ENCODE assay signal across 10 mouse cellular contexts in genomic region chrX:52717495-52717894, GRCm38 (mm10).
DNase-seq lines count a peak whose midpoint lies in the region; ATAC-seq lines count a peak whose summit lies in the region.
"Had no signal": no experiment of that assay in that cellular context is flagged by ENCODE, and none has a peak within 500 bp of the region (broad histone marks: within the 10 kb centered on the region; RNA-seq: fewer than 3 reads in every experiment).

No protein-coding gene starts in this region.

- no peak overlapping the region for H3K9ac ChIP-seq in forebrain, embryonic 14.5 days (ENCODE audit: low read length)
- no peak overlapping the region for H3K9ac ChIP-seq in forebrain, embryonic 15.5 days (replicated peaks)
- H3K9ac ChIP-seq: neural tube, embryonic 15.5 days had no signal

- H3K36me3 ChIP-seq in forebrain, embryonic 14.5 days (ENCODE audit: control insufficient read depth, insufficient read depth, low read length): no peaks in the 10 kb centered on the region
- no peaks in the 10 kb centered on the region for H3K36me3 ChIP-seq in forebrain, embryonic 15.5 days
- H3K36me3 ChIP-seq: neural tube, embryonic 15.5 days had no signal

- no peak overlapping the region for H3K4me3 ChIP-seq in forebrain, embryonic 14.5 days (ENCODE audit: low read depth, low read length)
- no peak overlapping the region for H3K4me3 ChIP-seq in forebrain, embryonic 15.5 days
- H3K4me3 ChIP-seq: neural tube, embryonic 15.5 days had no signal

- intact Hi-C loops in left cerebral cortex, postnatal 25 days (cut with DNase I): loop anchor here (1.0 kb wide), 1 partner anchor 264 kb away; no protein-coding TSS in a partner anchor
- intact Hi-C loops in left cerebral cortex, postnatal 10 days (cut with DNase I): loop anchor here (2.0 kb wide), 1 partner anchor 265 kb away; no protein-coding TSS in a partner anchor

- H3K4me2 ChIP-seq in forebrain, embryonic 14.5 days (ENCODE audit: low read length): no peak overlapping the region
- H3K4me2 ChIP-seq in forebrain, embryonic 15.5 days (replicated peaks): no peak overlapping the region
- H3K4me2 ChIP-seq: neural tube, embryonic 15.5 days had no signal

- H3K27me3 ChIP-seq in forebrain, embryonic 14.5 days (replicated peaks; ENCODE audit: control insufficient read depth, insufficient read depth, low read length): no peaks in the 10 kb centered on the region
- no peaks in the 10 kb centered on the region for H3K27me3 ChIP-seq in forebrain, embryonic 15.5 days
- H3K27me3 ChIP-seq: neural tube, embryonic 15.5 days had no signal

- DNase-seq in forebrain, embryonic 14.5 days (ENCODE audit: low spot score): peak; percentile 47
- DNase-seq in left cerebral cortex, postnatal 25 days (ENCODE audit: low spot score in 2 of 2): peak; percentile 8 to 9
- no peak for DNase-seq in left cerebral cortex, postnatal 10 days (ENCODE audit: extremely low spot score in 1 of 2, low spot score in 2 of 2)
- peak; percentile 14 for DNase-seq in CD4-positive helper T cell, adult 2 months (ENCODE audit: low read depth, low spot score)
- DNase-seq in embryo, embryonic 10.5 days (ENCODE audit: low spot score): peak; percentile 55
- no peak for DNase-seq in natural killer cell, adult 2 months (ENCODE audit: low spot score in 2 of 2)
- no peak for DNase-seq in yolk sac, embryonic 10.5 days (ENCODE audit: low spot score)
- DNase-seq: layer of hippocampus, adult 9-11 months had no signal

- no peaks in the 10 kb centered on the region for H3K4me1 ChIP-seq in forebrain, embryonic 14.5 days (ENCODE audit: control insufficient read depth, insufficient read depth, low read length)
- no peaks in the 10 kb centered on the region for H3K4me1 ChIP-seq in forebrain, embryonic 15.5 days
- H3K4me1 ChIP-seq: neural tube, embryonic 15.5 days had no signal

- ATAC-seq in forebrain, embryonic 14.5 days: no peak
- ATAC-seq in forebrain, embryonic 15.5 days (replicated peaks): no peak

- 46% methylated on average over 3 of the region's 3 CpGs for WGBS in forebrain, embryonic 14.5 days
- 28% methylated on average over 3 of the region's 3 CpGs for WGBS in forebrain, embryonic 15.5 days

- H3K9me3 ChIP-seq in forebrain, embryonic 14.5 days (replicated peaks; ENCODE audit: control insufficient read depth, low read length): no peaks in the 10 kb centered on the region
- H3K9me3 ChIP-seq in forebrain, embryonic 15.5 days: no peaks in the 10 kb centered on the region
- H3K9me3 ChIP-seq: neural tube, embryonic 15.5 days had no signal

- no peak overlapping the region for H3K27ac ChIP-seq in forebrain, embryonic 14.5 days (ENCODE audit: low read depth, low read length)
- H3K27ac ChIP-seq in forebrain, embryonic 15.5 days (replicated peaks): no peak overlapping the region
- H3K27ac ChIP-seq: neural tube, embryonic 15.5 days had no signal

Comparison
In these comparisons a context has a peak if more than half of its experiments do, and no peak if none do; other contexts are left out.
1. DNase-seq: peak in forebrain, embryonic 14.5 days (single experiment), left cerebral cortex, postnatal 25 days (2 of 2), CD4-positive helper T cell, adult 2 months (single experiment) and embryo, embryonic 10.5 days (single experiment); none in left cerebral cortex, postnatal 10 days (0 of 2), natural killer cell, adult 2 months (0 of 2) and yolk sac, embryonic 10.5 days (single experiment).